Mouse (Mus musculus) heart, adult 2 months (tissue): ENCODE measurements at regions not wholly inside any gene's neighbourhood (a gene's known extent, or its start where the extent isn't known, plus 50 kb on each side); places are given as distances from the start of the nearest gene placed in this dataset.

ENCODE experiments used
- CTCF ChIP-seq: fragments of 200-600 bp; IDR thresholded peaks from 2 replicates; pipeline ENCODE4 v1.8.1; 2022; ENCODE audit warnings: antibody characterized with exemption, mild to moderate bottlenecking, moderate library complexity
- EP300 ChIP-seq: fragments of 200-500 bp; IDR thresholded peaks from 2 replicates; pipeline ENCODE4 v1.6.1; 2011; ENCODE audit warnings: low read depth, low read length, control low read depth; ENCODE audit not compliant: insufficient read depth
- POLR2A ChIP-seq: fragments of 200-500 bp; IDR thresholded peaks from 2 replicates; pipeline ENCODE4 v1.6.1; 2011; ENCODE audit warnings: mild to moderate bottlenecking, low read depth, low read length, control low read depth; ENCODE audit not compliant: insufficient read depth

- TF ChIP-seq CTCF (no peak), EP300 (peak; percentile 67; the same call in 1 of the 2 replicates), POLR2A (no peak)
Observed at GRCm38 (mm10) chr16:93028640-93029039, 202.7 kb upstream of the Runx1 start.
